Mouse (Mus musculus) spleen, adult 2 months (tissue): ENCODE measurements around the gene Ccser1.

Experiments
- CTCF ChIP-seq: fragments of 200-500 bp; IDR thresholded peaks from 2 replicates; pipeline ENCODE4 v1.5.1; 2011; ENCODE audit warnings: mild to moderate bottlenecking, inconsistent platforms; ENCODE audit not compliant: insufficient read depth, insufficient read length, insufficient replicate concordance; ENCODE audit errors: extremely low read depth
- POLR2A ChIP-seq: fragments of 200-500 bp; IDR thresholded peaks from 2 replicates; pipeline ENCODE4 v1.6.1; 2011; ENCODE audit warnings: low read depth, low read length, inconsistent platforms

- TF ChIP-seq CTCF (no peak), POLR2A (no peak)
Observed at GRCm38 (mm10) chr6:61246523-61246922, 66.4 kb downstream of the Ccser1 start.
